Mouse (Mus musculus): ENCODE results near the gene Fut4.
"Not testable (repeated sequence)": the region's sequence is repeated elsewhere in the genome, so short reads cannot be mapped to it uniquely, and the experiment has no call there.

Fut4 gene

GRCm38 (mm10) chr9:14726005-14726404, 26.2 kb downstream of the Fut4 start:
- no peak for DNase-seq (ENCODE audit: low read depth, low spot score)

GRCm38 (mm10) chr9:14724755-14725420, 27.3 kb downstream of the Fut4 start:
- no peak for DNase-seq (ENCODE audit: low read depth, low spot score)

DNA sequence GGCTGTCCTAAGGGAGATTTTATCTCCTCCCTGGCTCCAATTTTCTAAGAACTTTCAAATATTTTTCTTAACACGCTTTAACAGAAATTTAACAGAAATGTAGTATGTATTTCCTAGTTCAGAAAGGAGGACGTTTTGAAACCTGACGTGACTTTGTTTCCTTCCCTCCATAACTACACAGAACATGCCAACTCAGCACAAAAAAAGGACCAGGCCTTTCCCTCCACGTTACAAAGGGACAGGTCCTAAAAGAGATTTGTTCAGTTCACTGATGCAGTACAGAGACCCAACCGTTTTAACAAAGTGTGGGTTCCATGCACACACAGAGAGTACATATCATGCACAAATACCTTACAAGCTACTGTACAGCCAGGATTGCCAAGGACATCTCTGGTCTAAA, 30.6 kb downstream of the Fut4 start:
- DNase-seq (ENCODE audit: low read depth, low spot score) = no peak

DNA sequence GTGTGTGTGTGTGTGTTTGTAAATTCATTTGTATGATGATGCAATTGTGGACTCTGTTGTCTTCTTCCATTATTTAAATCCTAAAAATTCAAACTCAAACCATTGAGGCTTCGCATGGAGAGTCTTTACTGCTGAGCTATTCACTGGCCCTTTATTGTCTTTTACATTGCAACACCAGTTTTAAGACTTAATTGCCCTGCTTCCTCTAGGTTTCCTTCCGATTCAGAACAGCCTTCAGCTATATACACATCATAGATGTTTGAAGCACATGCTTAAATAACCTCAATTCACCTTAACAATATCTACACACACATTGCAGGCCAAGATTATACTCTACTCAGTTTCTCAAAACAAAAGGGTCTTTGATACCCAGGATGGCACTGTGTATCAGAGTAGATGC, 31.8 kb downstream of the Fut4 start:
- DNase-seq (ENCODE audit: low read depth, low spot score) = no peak

DNA sequence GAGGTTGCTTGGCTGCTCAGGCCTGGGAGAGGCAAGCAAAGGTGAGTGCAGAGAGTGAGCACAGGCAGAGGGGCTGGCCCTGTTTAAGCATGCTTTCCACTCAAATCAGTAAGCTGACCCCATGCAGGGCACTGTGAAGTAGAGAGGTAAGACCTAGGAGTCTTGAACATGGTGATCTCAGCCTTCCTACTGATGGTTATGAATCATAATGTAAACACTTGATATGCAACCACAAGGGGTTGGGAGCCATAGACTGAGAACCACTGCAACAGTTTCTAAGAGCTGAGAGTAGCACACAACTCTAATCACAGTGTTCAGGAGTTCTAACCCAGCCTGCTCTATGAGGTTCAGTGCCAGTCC, 33.9 kb downstream of the Fut4 start:
- DNase-seq (ENCODE audit: low read depth, low spot score) = no peak

DNA sequence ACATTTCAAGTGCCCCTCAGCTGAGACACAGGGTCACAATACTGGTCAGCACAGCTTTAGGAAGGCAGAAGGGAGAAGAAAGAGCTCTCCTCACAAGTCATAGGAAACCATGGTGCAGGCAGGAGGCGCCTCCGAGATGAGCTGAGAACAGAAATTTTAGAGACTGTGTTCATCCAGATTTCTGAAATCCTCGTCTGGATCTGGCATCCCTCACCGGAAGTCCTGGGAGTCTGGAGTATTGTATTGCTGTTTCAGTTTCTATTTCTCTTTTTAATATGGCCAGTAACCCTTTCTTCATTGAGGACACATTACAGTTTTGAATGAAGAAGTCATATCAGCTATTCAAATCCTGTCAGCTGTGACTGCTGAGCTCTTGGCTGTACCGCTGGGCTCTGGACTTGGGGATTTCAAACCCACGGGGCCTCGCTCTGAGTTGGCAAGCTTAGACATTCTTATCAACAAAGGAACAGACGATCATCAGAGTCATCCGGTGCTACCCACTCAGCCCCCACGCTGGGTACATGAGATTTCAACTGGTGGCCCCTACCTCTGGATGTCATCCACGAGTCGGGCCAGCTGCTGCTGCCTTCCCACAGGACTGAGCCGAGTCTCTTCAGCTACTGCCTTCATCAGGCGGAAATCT, 34.4 kb downstream of the Fut4 start:
- DNase-seq (ENCODE audit: low read depth, low spot score) = no peak

- no peak for DNase-seq (ENCODE audit: low read depth, low spot score)
These were observed 36.9 kb downstream of the Fut4 start for GRCm38 (mm10) chr9:14715258-14715657.

DNA sequence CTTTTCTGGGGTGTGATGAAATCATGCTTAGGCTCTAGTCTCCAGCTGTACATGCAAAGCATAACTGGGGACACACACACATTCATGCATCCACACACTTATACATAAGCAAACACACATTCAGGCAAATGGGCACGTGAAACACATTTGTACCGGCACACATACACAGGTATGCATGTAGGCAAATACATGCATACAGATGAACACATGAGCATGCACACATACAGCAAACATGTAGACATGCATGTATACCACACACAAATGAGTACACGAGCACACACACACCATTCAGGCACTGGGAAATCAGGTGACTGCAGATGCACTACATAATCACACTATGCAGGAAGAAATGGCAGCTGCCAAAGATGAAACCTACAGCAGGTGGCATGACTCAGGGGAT, 41.3 kb downstream of the Fut4 start:
- DNase-seq (ENCODE audit: low read depth, low spot score) = no peak

DNA sequence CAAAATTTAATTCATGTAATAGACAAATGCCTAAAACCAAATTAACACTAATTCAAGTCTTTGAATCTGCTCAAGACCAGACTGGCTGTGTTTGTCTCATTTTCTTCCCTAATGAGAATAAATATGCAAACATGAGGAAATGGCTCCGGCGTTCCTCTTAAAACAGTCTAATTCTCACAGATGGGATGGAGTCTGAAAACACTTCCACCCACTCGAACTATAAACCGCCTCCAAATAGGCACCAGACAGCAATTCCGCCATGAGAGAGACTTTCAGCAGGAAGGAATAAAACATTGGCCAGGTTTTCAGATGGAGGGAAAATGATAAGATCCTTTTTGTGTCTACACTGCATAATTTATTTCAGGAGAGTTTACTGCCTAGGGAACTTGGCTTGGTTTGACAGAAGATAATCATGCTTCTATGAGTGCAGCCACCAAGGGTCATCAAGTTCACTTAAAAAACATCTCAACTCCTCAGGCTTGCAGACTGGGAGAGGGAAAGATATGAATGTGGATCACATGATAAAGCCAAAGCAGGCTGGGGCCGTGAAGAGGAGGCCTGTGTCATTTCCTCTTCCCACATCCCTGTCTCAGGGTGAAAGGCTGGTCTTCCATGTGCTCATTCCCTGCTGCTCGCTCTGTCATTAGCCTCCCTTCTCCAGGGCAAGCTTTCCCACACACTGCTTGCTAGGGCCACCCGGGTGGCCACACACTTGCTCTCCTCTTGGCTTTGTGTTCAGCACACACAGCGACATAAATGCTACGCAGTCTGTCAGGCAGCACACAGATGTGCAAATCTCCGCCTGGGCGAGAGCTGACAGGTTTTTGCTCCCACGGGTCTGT, 46.7 kb downstream of the Fut4 start:
- no peak for DNase-seq (ENCODE audit: low read depth, low spot score)

- not testable (repeated sequence) for DNase-seq (ENCODE audit: low read depth, low spot score)
These were observed 51.4 kb downstream of the Fut4 start for GRCm38 (mm10) chr9:14700795-14701194.

DNA sequence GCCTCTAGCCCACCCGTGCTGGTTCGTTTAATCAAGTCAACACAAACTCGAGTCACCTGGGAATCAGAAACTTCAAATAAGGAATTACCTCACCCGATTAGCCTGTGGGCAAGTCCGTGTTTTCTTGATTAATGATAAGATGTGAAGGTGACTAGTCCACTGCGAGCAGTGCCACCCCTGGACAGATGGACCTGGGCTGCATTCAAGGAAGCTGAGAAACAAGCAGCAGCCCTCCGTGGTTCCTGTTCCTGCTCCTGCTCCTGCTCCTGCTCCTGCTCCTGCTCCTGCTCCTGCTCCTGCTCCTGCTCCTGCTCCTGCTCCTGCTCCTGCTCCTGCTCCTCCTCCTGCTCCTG, 52.9 kb downstream of the Fut4 start:
- DNase-seq (ENCODE audit: low read depth, low spot score) = no peak

DNA sequence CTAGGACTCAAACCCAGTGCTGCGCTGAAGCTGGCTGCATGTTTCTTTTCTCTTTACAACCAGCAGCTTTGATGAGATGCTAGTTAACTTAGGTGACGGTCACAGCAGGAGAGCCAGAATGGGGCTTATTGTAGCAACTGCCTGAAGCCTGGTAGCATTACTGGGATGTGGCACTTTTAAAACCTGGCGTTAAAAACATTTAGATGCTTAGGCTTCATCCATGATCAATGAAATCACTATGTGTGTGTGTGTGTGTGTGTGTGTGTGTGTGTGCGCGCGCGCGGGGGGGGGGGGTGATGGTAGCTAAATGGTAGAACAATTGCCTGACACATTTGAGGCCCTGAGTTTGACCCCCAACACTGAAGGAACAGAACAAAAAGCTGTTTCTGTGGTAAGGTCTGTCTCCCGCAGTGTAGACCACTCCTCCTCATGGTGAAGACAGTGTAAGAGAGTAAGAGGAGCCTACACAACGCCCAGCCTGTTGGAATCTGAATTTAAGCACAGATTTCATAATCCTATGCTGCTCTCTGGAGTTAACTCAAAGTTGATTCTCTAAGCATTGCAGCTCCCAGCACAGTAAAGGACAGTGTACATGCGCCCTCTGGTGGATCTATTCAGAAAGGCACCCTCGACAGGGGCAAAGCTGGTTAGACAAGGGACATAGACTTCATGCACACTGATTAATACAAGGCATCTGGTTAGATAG, 53.5 kb downstream of the Fut4 start:
- peak; percentile 69 for DNase-seq (ENCODE audit: low read depth, low spot score)
